Mouse (Mus musculus) right cerebral cortex, postnatal 4 days (tissue): Measurements from ENCODE around the gene Lenep.

ENCODE experiments used
- DNase-seq: peaks from one replicate; pipeline ENCODE4 v3.0.0-alpha.2; 2022

Gene Lenep

DNA sequence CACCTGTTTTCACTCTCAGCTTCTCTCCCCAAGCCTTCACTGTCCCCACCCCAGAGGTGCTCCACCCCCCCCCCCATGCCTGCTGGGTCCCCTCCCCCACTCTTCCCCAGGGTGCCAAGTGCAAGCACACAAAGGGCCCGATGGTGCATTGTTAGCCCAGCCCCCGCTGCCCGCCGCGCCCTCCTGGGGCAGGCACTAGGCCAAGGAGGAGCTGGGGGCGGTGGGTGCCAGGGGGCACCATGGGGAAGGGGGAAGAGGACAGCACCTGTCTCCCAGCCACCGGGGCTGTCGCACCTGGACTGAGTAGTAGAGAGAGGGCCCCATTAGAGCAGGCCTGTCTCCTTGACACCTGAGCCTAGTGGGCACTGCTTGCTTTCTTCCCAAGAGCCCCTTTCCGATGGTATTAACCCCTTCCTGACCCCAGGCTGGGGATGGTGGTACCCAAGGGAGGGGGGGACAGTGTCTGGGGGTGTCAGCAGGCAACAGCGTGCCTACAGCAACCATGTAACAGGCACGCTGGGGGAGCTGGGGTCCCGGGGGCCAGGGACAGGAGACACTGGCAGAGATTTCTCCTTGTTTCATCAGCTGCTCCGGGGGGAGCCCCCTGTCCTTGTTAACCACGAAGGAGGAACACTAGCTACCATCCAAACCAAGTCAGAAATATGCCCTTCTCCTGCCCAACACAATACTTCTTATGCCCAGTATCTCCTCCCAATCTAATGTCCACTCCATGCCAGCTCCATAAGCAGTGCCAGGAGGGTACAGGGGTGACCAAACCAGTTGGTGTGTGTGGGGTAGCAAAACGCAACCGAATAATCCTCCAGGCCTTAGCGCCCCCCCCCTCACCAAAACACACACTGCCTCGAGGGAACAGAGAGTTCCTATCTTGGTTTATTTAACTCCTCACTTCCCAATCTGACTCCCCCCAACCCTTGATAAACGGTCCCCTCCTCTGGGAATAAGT, 11.6 kb downstream of the Lenep start:
- DNase-seq: no peak

DNA sequence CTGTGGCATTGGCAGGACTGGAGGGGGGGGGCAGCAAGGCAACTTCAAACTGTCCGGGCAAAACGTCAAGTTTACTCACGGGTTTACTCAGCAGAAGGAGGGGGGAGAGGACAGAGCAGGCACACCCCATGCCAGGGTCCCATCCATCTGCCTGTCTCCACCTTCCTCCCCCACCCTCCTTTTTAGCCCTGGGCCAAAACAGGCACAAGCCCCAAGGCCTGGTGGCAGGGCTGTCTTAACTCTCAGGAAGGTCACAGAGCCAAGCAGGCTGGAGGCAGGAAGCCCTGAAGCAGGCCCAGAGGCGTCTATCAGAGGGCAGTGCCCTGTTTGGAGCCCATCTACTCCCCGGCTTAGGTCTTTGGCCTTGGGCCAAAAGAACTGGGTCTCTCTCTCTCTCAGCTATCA, 12.5 kb downstream of the Lenep start:
- DNase-seq: no peak

GRCm38 (mm10) chr3:89388901-89389740, 13.5 kb downstream of the Lenep start:
- no peak for DNase-seq

GRCm38 (mm10) chr3:89388134-89388881, 14.3 kb downstream of the Lenep start:
- DNase-seq: peak; percentile 70

DNA sequence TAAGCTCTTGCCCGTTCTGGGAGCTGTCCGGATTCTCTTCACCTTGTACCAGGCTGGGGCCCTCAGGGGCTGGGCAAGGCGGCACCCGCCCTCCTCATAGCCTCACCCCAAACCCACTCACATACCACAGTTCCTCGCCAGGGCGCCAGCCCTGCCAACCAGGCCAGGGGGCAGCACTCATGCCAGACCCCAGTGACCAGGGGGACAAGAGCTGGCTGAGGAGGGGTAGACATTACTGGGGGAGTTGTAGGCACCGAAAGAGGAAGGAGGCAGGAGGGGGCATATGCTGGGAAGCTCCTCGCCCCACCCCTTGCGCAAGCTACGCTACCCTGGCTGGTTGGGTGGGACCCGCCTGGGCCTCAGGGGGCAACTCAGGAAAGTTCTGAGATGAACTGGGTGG, 15.0 kb downstream of the Lenep start:
- no peak for DNase-seq

GRCm38 (mm10) chr3:89386438-89387420, 15.9 kb downstream of the Lenep start:
- DNase-seq: no peak

DNA sequence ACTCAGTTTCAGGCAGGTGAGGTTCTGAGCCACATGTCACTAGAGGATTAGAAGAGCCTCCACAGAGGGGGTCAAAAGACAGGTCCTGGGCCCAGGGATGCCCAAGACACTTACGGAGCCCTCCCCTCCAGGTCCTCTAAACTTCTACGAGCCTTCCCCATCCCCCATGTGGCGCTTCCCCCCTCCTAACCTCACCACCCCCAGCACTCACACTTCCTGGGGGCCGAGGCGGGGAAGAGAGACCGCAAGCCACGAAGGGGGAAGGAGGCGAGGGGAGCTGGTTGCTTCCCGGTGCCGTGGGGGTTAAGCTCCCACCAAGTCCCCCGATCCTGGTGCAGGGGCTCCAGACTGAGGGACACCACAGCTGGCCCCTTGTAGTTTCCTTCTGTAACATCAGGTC, 17.1 kb downstream of the Lenep start:
- no peak for DNase-seq

GRCm38 (mm10) chr3:89384331-89385076, 18.1 kb downstream of the Lenep start:
- DNase-seq: no peak

DNA sequence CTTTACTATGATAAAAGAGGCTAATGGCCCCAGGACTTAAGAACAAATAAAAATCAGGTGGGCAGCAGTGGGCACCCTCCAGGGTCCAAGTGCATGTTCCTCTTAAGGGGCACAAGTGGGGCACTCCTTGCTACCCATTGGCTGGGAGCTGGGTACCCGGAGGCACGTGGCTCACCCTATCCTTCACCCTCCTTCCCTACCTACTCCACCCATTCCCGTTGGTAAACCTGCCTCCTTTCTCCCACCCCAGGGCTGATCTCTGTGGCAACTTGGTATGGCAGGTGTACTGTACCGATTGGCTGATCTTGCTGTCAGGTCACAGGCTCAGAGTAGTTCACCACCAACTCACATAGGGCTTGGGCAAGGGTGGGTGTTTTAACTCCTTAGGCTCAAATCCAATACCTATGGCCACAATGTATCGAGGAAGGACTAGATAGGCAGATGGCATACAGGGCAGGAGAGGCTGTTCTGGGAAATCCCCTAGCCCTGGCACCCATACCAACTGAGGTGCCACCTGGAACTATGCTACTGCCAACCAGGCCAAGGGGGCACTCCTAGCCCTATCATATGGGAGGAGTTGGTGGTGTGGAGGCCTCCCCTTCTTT, 18.8 kb downstream of the Lenep start:
- no peak for DNase-seq

DNA sequence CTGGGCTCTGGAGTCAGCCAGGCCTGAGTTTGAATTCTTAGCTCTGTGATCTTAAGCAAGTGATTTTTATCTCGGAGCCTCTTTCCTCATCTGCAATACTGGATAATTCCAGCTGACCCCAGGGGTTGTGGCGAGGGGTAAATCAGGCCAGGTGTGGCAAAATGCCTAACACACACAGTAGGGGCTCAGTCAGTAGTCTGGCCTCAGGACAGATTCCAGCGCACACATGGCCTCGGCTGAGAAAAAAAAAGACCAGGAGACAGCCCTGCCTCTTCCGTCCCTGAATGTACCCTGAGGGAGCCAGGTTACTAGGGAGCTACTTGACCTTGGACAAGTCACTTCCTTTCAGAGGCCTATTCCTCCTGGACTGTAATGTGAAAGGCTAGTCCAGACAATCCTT, 19.6 kb downstream of the Lenep start:
- DNase-seq: no peak

DNA sequence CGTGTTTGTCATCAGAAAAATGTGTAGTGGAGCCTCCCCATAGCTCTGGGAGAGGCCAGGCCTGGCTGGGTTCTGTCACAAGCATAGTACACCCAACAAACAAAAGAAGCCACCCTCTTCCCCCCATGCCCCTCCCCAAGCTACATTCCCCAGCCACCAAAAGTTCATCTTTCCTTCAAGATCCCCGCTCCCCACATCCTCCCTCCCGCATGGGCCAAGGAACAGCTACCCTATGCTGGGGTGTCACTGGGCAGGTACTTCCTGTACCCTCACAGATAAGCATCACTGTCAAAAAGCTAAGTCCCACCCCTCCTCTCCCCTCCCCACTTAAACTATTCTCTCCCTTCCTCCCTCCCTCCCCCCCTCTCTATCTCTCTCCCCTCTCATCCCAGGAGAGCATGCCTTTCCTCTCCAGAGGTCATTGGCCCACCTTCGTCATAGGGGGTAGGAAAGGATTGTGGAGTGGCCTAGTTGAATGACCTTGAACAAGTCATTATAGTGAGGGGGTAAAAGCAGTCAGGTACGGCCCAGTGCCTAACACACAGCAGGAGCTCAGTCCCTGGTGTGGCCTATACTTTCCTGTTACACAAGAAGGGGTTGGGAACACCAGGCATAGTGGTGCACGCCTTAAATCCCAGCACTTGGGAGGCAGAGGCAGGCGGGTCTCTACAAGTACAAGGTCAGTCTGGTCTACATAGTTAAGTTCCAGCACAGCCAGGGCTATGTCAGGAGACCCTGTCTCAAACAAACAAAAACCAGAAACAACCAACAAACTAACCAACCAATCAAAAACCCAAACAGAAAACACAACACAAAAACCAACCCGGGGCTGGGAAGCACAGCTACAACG, 20.3 kb downstream of the Lenep start:
- no peak for DNase-seq

DNA sequence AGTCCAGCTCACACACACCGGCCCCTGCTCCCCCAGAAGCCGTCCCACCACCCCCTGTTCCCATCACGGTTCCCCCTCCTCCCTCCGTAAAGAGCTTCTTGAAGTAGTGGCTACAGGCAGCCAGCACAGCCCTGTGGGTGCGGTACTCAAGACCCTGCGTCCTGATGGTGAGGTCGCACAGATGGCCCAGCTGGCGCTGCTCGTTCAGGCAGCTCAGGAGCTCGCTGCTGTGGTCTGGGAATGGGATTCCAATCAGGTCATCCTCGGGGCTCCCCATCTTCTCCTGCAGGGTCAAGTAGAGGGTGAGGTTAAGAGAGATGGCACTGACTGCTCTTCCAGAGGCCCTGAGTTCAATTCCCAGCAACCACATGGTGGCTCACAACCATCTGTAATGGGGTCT, 21.4 kb downstream of the Lenep start:
- no peak for DNase-seq

DNA sequence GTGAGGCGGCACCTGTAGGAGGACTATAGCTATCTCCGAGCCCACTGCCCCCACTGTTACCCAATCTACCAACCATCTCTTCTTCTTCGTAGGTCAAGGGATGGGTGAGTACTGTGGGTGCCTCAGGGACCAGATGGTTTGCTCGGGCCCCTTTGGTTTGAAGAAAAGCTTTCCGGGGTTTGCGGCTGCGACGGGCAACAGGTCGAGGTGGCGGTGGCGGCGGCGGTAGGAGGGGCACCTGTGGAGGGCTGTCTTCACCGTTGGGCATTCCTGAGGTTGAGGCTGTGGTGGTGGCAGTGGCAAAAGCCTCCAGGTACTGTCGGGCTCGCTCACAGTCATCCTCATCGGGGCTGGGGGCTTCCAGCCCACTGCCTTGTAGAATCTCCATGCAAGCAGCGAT, 21.9 kb downstream of the Lenep start:
- DNase-seq: no peak

GRCm38 (mm10) chr3:89380291-89380690, 22.3 kb downstream of the Lenep start:
- DNase-seq: no peak

DNA sequence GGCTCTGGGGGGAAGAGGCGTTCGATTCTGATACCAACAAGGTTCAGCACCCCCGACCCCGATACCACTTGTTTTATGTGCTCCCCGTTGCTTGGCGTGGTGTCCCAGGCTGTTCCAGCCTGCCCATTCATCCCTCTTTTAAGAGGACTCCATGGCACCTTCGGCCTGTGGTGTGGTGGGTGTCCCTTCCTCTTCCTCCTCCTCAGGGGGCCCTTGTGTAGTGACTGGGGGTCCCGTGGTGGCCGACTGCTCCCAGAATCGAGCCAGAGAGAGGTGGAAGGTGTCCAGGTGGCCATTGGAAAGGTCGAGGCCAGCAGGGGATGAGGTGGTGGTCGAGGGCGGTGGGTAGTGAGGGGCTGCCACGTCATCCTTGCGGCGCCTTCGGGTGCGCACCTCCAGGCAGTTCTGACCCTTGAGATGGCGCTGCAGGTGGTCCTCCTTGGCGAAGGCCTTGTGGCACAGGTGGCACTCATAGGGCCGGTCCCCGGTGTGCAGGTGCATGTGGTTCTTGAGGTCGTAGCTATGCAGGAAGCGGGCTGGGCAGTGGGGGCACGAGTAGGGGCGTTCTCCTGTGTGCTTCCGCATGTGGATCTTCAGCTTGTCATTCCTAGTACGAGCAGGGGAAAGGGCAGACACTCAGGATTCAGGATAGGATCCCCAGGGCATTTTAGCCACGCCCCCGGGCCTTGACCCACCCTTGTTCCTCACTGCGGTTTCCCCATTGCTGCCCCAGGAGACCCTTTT, 23.0 kb downstream of the Lenep start:
- no peak for DNase-seq

GRCm38 (mm10) chr3:89378394-89379067, 24.1 kb downstream of the Lenep start:
- DNase-seq: peak; percentile 75

DNA sequence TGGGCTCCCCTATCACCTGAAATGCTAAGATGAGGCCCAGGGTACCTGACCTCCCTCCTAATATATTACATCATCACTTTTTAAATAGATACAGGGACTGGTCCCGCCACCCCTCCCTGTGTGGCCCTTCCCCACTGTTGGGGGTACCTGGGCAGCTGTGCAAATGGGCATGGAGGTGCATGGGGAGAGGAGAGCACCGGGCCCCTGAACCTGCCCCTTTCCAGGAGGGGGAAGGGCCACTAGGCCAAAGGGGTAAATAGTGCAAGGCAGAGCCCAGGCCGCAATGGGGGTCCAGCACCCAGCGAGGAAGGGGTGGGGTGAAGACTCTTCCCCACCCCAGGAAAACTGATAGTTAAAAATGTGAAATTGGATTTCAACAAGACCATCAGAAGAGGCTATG, 24.8 kb downstream of the Lenep start:
- DNase-seq: no peak

GRCm38 (mm10) chr3:89373581-89374231, 28.9 kb downstream of the Lenep start:
- no peak for DNase-seq
